Mouse (Mus musculus) neural tube, embryonic 11.5 days (tissue): ENCODE data around the gene Pou5f1. TPM values are rescaled to one million over a fixed set of nuclear protein-coding genes. Genes with fewer than 3 reads are reported as not detected.

Experiments used
- polyA plus RNA-seq: library from polyadenylated mRNA; unstranded; fragments of >200 nt; fragmentation: Nextera tagmentation; extraction: Ambion mirVana; gene quantifications from 2 replicates; pipeline ENCODE4 v1.2.1, GENCODE M21; 2014

Gene Pou5f1
- polyA plus RNA-seq, 1 experiment from 2014 or later, result not detected

Other genes with a start within 250 kb of the Pou5f1 start
- gene H2-D1, start 243.3 kb upstream of the Pou5f1 start, polyA plus RNA-seq, result 47.9 and 56.5 TPM in 2 replicates
- gene H2-Q1, start 185.6 kb upstream of the Pou5f1 start, polyA plus RNA-seq, result not detected in 2 replicates
- gene H2-Q2, start 163.8 kb upstream of the Pou5f1 start, polyA plus RNA-seq, result 1.3 TPM in 1 of 2 replicates, not detected in the other
- gene H2-Q4, start 126.4 kb upstream of the Pou5f1 start, polyA plus RNA-seq, result 1.6 and 2.3 TPM in 2 replicates
- gene H2-Q6, start 81.2 kb upstream of the Pou5f1 start, polyA plus RNA-seq, result 0.99 and 1.4 TPM in 2 replicates
- gene H2-Q7, start 66.9 kb upstream of the Pou5f1 start, polyA plus RNA-seq, result 11.2 and 12.5 TPM in 2 replicates
- gene H2-Q10, start 35.9 kb upstream of the Pou5f1 start, polyA plus RNA-seq, result 0.28 and 0.81 TPM in 2 replicates
- 46.8 and 54.8 TPM in 2 replicates for gene Tcf19, start 10.8 kb downstream of the Pou5f1 start, polyA plus RNA-seq
- gene Cchcr1, start 11.1 kb downstream of the Pou5f1 start, polyA plus RNA-seq, result 9.4 and 10.3 TPM in 2 replicates
- gene Psors1c2, start 27.2 kb downstream of the Pou5f1 start, polyA plus RNA-seq, result 0.85 and 0.89 TPM in 2 replicates
- 0.13 TPM in 1 of 2 replicates, not detected in the other for gene Cdsn, start 46.1 kb downstream of the Pou5f1 start, polyA plus RNA-seq
- gene 2300002M23Rik, start 61.4 kb downstream of the Pou5f1 start, polyA plus RNA-seq, result not detected in 2 replicates
- not detected in 2 replicates for gene Sfta2, start 95.5 kb downstream of the Pou5f1 start, polyA plus RNA-seq
- not detected in 2 replicates for gene Gm9573, start 120.6 kb downstream of the Pou5f1 start, polyA plus RNA-seq
- 0.09 TPM in 1 of 2 replicates, not detected in the other for gene Mucl3, start 137.7 kb downstream of the Pou5f1 start, polyA plus RNA-seq
- gene Vars2, start 161.6 kb downstream of the Pou5f1 start, polyA plus RNA-seq, result 13.1 and 15.0 TPM in 2 replicates
- 42.9 and 46.1 TPM in 2 replicates for gene Gtf2h4, start 167.7 kb downstream of the Pou5f1 start, polyA plus RNA-seq
- gene Ddr1, start 198.6 kb downstream of the Pou5f1 start, polyA plus RNA-seq, result 95.8 and 98.1 TPM in 2 replicates